Mouse (Mus musculus): ENCODE results near the gene Guk1.

Gene Guk1

GRCm38 (mm10) chr11:59163255-59164236 lies 28.5 kb downstream of the Guk1 start, which contains the start of gene Iba57:
TSS of gene Iba57 (minus strand) at chr11:59163739.
- DNase-seq (ENCODE audit: low read depth, low spot score): peak; percentile 100

GRCm38 (mm10) chr11:59162443-59163254 lies 29.4 kb downstream of the Guk1 start:
- DNase-seq (ENCODE audit: low read depth, low spot score): no peak

GRCm38 (mm10) chr11:59161398-59161797 lies 30.6 kb downstream of the Guk1 start:
- peak; percentile 79 for DNase-seq (ENCODE audit: low read depth, low spot score)

GRCm38 (mm10) chr11:59159558-59159957 lies 32.5 kb downstream of the Guk1 start:
- DNase-seq (ENCODE audit: low read depth, low spot score): no peak

- DNase-seq (ENCODE audit: low read depth, low spot score): no peak
These were observed 32.9 kb downstream of the Guk1 start for GRCm38 (mm10) chr11:59159099-59159498.

- no peak for DNase-seq (ENCODE audit: low read depth, low spot score)
These were observed 36.1 kb downstream of the Guk1 start for GRCm38 (mm10) chr11:59155900-59156299.

GRCm38 (mm10) chr11:59154220-59154619 lies 37.8 kb downstream of the Guk1 start:
- no peak for DNase-seq (ENCODE audit: low read depth, low spot score)

- DNase-seq (ENCODE audit: low read depth, low spot score): peak; percentile 63
These were observed 40.3 kb downstream of the Guk1 start for GRCm38 (mm10) chr11:59151729-59152128.

- DNase-seq (ENCODE audit: low read depth, low spot score): peak; percentile 60
These were observed 42.7 kb downstream of the Guk1 start for GRCm38 (mm10) chr11:59149302-59149701.

GRCm38 (mm10) chr11:59142962-59143361 lies 49.0 kb downstream of the Guk1 start:
- no peak for DNase-seq (ENCODE audit: low read depth, low spot score)

GRCm38 (mm10) chr11:59141772-59142370 lies 50.1 kb downstream of the Guk1 start:
- no peak for DNase-seq (ENCODE audit: low read depth, low spot score)

- DNase-seq (ENCODE audit: low read depth, low spot score): no peak
These were observed 53.2 kb downstream of the Guk1 start for GRCm38 (mm10) chr11:59138537-59139486.

GRCm38 (mm10) chr11:59136994-59137706 lies 54.9 kb downstream of the Guk1 start:
- no peak for DNase-seq (ENCODE audit: low read depth, low spot score)

GRCm38 (mm10) chr11:59135904-59136452 lies 56.0 kb downstream of the Guk1 start, which contains the start of gene Obscn:
TSS of gene Obscn (minus strand) at chr11:59136402.
- DNase-seq (ENCODE audit: low read depth, low spot score): no peak

GRCm38 (mm10) chr11:59135051-59135820 lies 56.8 kb downstream of the Guk1 start:
- DNase-seq (ENCODE audit: low read depth, low spot score): no peak

- no peak for DNase-seq (ENCODE audit: low read depth, low spot score)
These were observed 57.5 kb downstream of the Guk1 start for GRCm38 (mm10) chr11:59134373-59134997.
